Mouse (Mus musculus): ENCODE measurements at regions not wholly inside any gene's neighbourhood (a gene's known extent, or its start where the extent isn't known, plus 50 kb on each side); places are given as distances from the start of the nearest gene placed in this dataset.

GRCm38 (mm10) chr10:44930796-44931195 lies 136.2 kb upstream of the Prep start:
- no peaks in the 10 kb centered on the region for H3K36me3 ChIP-seq (replicated peaks in 1 of 2; ENCODE audit: control insufficient read depth in 1 of 2, insufficient read depth in 1 of 2, low read length in 1 of 2)
- in situ Hi-C loops (cut with MboI; ENCODE audit: low pct_ligation_motif_present, low pct_unique_long_range_greater_than_20kb, low sequenced_read_pairs) = no loop called here
- dilution Hi-C loops (cut with MboI; ENCODE audit: extremely low pct_ligation_motif_present, extremely low pct_unique_long_range_greater_than_20kb, low sequenced_read_pairs) = no loop called here
- H3K79me2 ChIP-seq (replicated peaks; ENCODE audit: control insufficient read depth, extremely low read depth, insufficient read depth, poor library complexity, severe bottlenecking) = no peaks in the 10 kb centered on the region
- H3K27ac ChIP-seq (ENCODE audit: insufficient read depth, low read depth) = no peak overlapping the region
- H3K9me3 ChIP-seq (replicated peaks; ENCODE audit: low read length) = peaks cover 3% of the 10 kb centered on the region
- no peak overlapping the region for H3K9ac ChIP-seq (ENCODE audit: insufficient read depth, low read depth)
- TF ChIP-seq TBP (conservative IDR thresholded peaks at IDR 0.05; ENCODE audit: low read depth, low read length) (no peak), TCF12 (IDR thresholded peaks at IDR 0.05; ENCODE audit: low read depth, low read length) (no peak), BHLHE40 (IDR thresholded peaks at IDR 0.05; ENCODE audit: low read depth, low read length) (no peak), ZKSCAN1 (IDR thresholded peaks at IDR 0.05; ENCODE audit: borderline replicate concordance, low read depth, low read length) (no peak), MAZ (IDR thresholded peaks at IDR 0.05; ENCODE audit: low read depth, low read length) (no peak), MEF2A (IDR thresholded peaks at IDR 0.05; ENCODE audit: borderline replicate concordance, low read depth, low read length) (no peak), RAD21 (IDR thresholded peaks at IDR 0.05; ENCODE audit: low read depth, low read length) (no peak), UBTF (IDR thresholded peaks at IDR 0.05; ENCODE audit: low read depth, low read length) (no peak), ZC3H11A (IDR thresholded peaks at IDR 0.05; ENCODE audit: low read depth, low read length) (no peak), MAX (IDR thresholded peaks at IDR 0.05; ENCODE audit: low read length) (no peak), EP300 (IDR thresholded peaks at IDR 0.05; ENCODE audit: low read length) (no peak)
- no peak overlapping the region for H3K4me3 ChIP-seq (replicated peaks in 1 of 3; ENCODE audit: low read depth in 2 of 3, low read length in 2 of 3, poor library complexity in 1 of 3)
- H3K27me3 ChIP-seq (replicated peaks) = no peaks in the 10 kb centered on the region
- DNase-seq (ENCODE audit: extremely low read depth) = no peak
- H3K4me2 ChIP-seq (ENCODE audit: insufficient read depth, low read depth, poor library complexity, severe bottlenecking) = no peak overlapping the region
- H3K4me1 ChIP-seq (ENCODE audit: control insufficient read depth in 1 of 2, insufficient read depth in 2 of 2) = no peaks in the 10 kb centered on the region

GRCm38 (mm10) chr10:44913751-44914388 lies 153.1 kb upstream of the Prep start:
- Histone ChIP-seq H3K36me3 (replicated peaks in 1 of 2; ENCODE audit: control insufficient read depth in 1 of 2, insufficient read depth in 1 of 2, low read length in 1 of 2) (no peaks in the 10 kb centered on the region), H3K9me3 (replicated peaks; ENCODE audit: low read length) (no peaks in the 10 kb centered on the region), H3K79me2 (replicated peaks; ENCODE audit: control insufficient read depth, extremely low read depth, insufficient read depth, poor library complexity, severe bottlenecking) (no peaks in the 10 kb centered on the region), H3K27me3 (replicated peaks) (no peaks in the 10 kb centered on the region), H3K9ac (ENCODE audit: insufficient read depth, low read depth) (no peak overlapping the region), H3K4me3 (replicated peaks in 1 of 3; ENCODE audit: low read depth in 2 of 3, low read length in 2 of 3, poor library complexity in 1 of 3) (no peak overlapping the region), H3K27ac (ENCODE audit: insufficient read depth, low read depth) (no peak overlapping the region), H3K4me2 (ENCODE audit: insufficient read depth, low read depth, poor library complexity, severe bottlenecking) (no peak overlapping the region), H3K4me1 (ENCODE audit: control insufficient read depth in 1 of 2, insufficient read depth in 2 of 2) (no peaks in the 10 kb centered on the region)
- no peak for TF ChIP-seq E2F4 (IDR thresholded peaks at IDR 0.05; ENCODE audit: insufficient replicate concordance, low read depth, low read length)
- TF ChIP-seq RAD21 (IDR thresholded peaks at IDR 0.05; ENCODE audit: low read depth, low read length) = no peak
- TF ChIP-seq NELFE (IDR thresholded peaks at IDR 0.05; ENCODE audit: low read depth, low read length) = no peak
- TF ChIP-seq POLR2A (IDR thresholded peaks at IDR 0.05; ENCODE audit: low read depth, low read length) = no peak
- no peak for TF ChIP-seq ZMIZ1 (IDR thresholded peaks at IDR 0.05; ENCODE audit: low read depth, low read length)
- TF ChIP-seq EP300 (IDR thresholded peaks at IDR 0.05; ENCODE audit: low read length) = no peak
- no peak for TF ChIP-seq ZNF384 (IDR thresholded peaks at IDR 0.05; ENCODE audit: low read depth, low read length)
- TF ChIP-seq JUND (conservative IDR thresholded peaks at IDR 0.05; ENCODE audit: low read depth, low read length) = no peak
- TF ChIP-seq CHD1 (IDR thresholded peaks at IDR 0.05; ENCODE audit: low read depth, low read length) = no peak
- TF ChIP-seq BHLHE40 (IDR thresholded peaks at IDR 0.05; ENCODE audit: low read depth, low read length) = no peak
- TF ChIP-seq KAT2A (IDR thresholded peaks at IDR 0.05; ENCODE audit: insufficient replicate concordance, low read length) = no peak
- no peak for TF ChIP-seq ETS1 (conservative IDR thresholded peaks at IDR 0.05; ENCODE audit: low read depth, low read length)
- TF ChIP-seq MAFK (IDR thresholded peaks at IDR 0.05; ENCODE audit: insufficient replicate concordance, low read length) = no peak
- no peak for TF ChIP-seq GABPA (IDR thresholded peaks at IDR 0.05; ENCODE audit: insufficient replicate concordance, low read depth, low read length)
- TF ChIP-seq CHD2 (IDR thresholded peaks at IDR 0.05; ENCODE audit: low read length) = no peak
- TF ChIP-seq MAZ (IDR thresholded peaks at IDR 0.05; ENCODE audit: low read depth, low read length) = no peak
- TF ChIP-seq SIN3A (IDR thresholded peaks at IDR 0.05; ENCODE audit: low read length) = no peak
- no peak for TF ChIP-seq HCFC1 (IDR thresholded peaks at IDR 0.05; ENCODE audit: low read depth, low read length)
- TF ChIP-seq RCOR1 (conservative IDR thresholded peaks at IDR 0.05; ENCODE audit: low read depth, low read length) = no peak
- dilution Hi-C loops (cut with MboI; ENCODE audit: extremely low pct_ligation_motif_present, extremely low pct_unique_long_range_greater_than_20kb, low sequenced_read_pairs) (no loop called here), in situ Hi-C loops (cut with MboI; ENCODE audit: low pct_ligation_motif_present, low pct_unique_long_range_greater_than_20kb, low sequenced_read_pairs) (no loop called here)
- no peak for DNase-seq (ENCODE audit: extremely low read depth)

All from CH12.LX (cell line).